Mouse (Mus musculus): ENCODE measurements around the gene 1700122O11Rik. TPM values are rescaled to one million over a fixed set of nuclear protein-coding genes. Genes with fewer than 3 reads are reported as not detected.

Gene 1700122O11Rik
- polyA plus RNA-seq, 1 experiment from 2014 or later: not detected

- Histone ChIP-seq H3K4me3 (no peak overlapping the region), H3K36me3 (no peaks in the 10 kb centered on the region), H3K27ac (no peak overlapping the region), H3K27me3 (ENCODE audit: insufficient read depth, poor library complexity, severe bottlenecking) (no peaks in the 10 kb centered on the region), H3K9me3 (no peaks in the 10 kb centered on the region), H3K4me1 (peaks cover 28% of the 10 kb centered on the region)
- no peak for DNase-seq (ENCODE audit: low spot score)
- WGBS: 74% methylated on average over 5 of the region's 5 CpGs
Measured at GRCm38 (mm10) chr17:48043154-48043880, 5.2 kb upstream of the 1700122O11Rik start.

DNA sequence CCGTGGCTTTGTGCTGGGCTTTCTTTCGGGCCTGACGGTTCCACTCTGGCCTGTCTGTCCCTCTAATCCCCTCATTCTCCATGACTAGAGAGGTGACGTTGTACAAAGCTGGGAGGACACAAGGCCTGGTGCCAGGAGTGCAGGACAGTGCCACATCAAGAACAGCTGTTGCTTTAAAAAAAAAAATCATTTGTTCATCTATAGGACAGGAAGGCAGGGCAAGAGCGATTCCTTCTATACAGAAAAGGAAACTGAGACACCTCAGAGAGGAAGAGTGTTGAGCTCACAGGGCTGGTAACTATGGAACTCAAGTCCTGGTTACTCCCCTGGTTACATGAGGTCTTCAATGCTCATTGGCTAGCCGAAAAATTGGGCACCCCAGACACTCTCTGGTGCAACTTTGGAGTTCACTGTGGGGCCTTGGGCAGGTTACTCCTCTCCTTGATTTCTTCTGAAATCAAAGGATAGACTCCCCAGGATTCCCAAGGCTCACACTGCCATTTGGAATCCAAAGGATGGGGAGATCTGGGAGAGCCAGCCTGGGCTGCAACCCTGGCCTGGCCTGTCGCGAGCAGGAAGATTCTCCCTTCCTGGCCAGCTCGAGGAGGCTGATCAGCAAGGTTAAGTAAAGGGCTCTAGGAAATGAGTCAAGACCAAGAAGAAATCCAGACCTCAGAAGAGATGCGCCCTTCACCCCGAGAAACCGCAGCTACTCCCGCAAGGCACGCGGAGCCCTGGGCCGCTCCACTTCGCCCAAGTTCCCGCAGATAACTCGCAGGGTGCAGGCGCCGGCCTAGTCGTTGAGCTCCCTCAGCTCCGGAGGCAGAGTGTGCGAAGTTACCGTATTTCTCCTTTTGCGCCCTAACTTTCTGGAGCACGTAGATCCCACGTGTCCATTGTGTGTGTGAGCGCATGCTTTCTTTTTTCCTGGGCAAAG lies 3.5 kb upstream of the 1700122O11Rik start:
- peak; percentile 84 for DNase-seq (ENCODE audit: low spot score)

DNA sequence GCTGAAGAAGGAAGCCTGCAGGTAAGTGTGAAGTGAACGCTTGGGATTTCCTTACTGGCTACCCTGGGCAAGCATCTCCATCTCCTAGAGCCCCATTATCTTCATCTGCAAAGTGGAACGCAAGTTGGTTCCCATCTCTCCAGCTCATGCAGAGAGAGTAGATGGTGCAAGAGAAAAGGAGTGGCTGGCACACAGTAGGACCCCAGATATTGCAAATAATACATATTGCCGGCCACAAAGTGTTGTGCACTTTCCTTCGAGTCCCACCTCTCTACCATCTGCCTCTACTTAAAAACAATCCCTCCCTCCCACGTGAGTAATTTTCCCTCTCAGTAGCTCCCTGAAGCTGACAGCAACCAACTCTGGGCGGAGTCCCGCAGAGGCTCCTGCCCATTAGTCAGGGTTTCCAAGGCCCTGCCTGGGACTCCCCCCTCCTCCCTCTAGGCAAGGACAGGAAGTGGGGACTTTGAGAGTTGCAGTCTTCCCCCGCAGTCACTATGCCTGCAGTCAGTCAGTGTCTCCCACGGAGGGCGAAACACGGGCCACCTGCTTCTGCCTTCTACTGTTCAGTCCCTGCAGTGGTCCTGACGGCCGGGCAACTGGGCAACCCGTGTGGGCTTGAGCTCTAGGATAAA lies 1.3 kb upstream of the 1700122O11Rik start:
- peak overlapping the region; percentile 62 for H3K27ac ChIP-seq
- WGBS: 9% methylated on average over 14 of the region's 14 CpGs
- peaks cover 37% of the 10 kb centered on the region for H3K4me1 ChIP-seq
- no peaks in the 10 kb centered on the region for H3K27me3 ChIP-seq (ENCODE audit: insufficient read depth, poor library complexity, severe bottlenecking)
- no peaks in the 10 kb centered on the region for H3K36me3 ChIP-seq
- peak overlapping the region; percentile 42 for H3K4me3 ChIP-seq
- DNase-seq (ENCODE audit: low spot score): peak; percentile 94
- no peaks in the 10 kb centered on the region for H3K9me3 ChIP-seq

More for the DNA sequence above, 3.5 kb upstream of the 1700122O11Rik start:
- Histone ChIP-seq H3K27ac (peak overlapping the region; percentile 83), H3K4me3 (peak overlapping the region; percentile 48), H3K9me3 (no peaks in the 10 kb centered on the region), H3K36me3 (no peaks in the 10 kb centered on the region), H3K27me3 (ENCODE audit: insufficient read depth, poor library complexity, severe bottlenecking) (no peaks in the 10 kb centered on the region), H3K4me1 (peaks cover 31% of the 10 kb centered on the region)
- 7% methylated on average over 29 of the region's 29 CpGs for WGBS

GRCm38 (mm10) chr17:48036921-48037320 lies 1.2 kb downstream of the 1700122O11Rik start:
- Histone ChIP-seq H3K4me1 (peaks cover 42% of the 10 kb centered on the region), H3K36me3 (no peaks in the 10 kb centered on the region), H3K27ac (no peak overlapping the region), H3K9me3 (no peaks in the 10 kb centered on the region), H3K27me3 (ENCODE audit: insufficient read depth, poor library complexity, severe bottlenecking) (no peaks in the 10 kb centered on the region), H3K4me3 (no peak overlapping the region)
- 62% methylated on average over 3 of the region's 3 CpGs for WGBS
- no peak for DNase-seq (ENCODE audit: low spot score)

- 4% methylated on average over 42 of the region's 42 CpGs for WGBS
- Histone ChIP-seq H3K4me3 (peak overlapping the region; percentile 68), H3K36me3 (no peaks in the 10 kb centered on the region), H3K27me3 (ENCODE audit: insufficient read depth, poor library complexity, severe bottlenecking) (0 out of 2 replicates have a peak, but pooled peaks cover 5% of the 10 kb centered on the region), H3K27ac (peak overlapping the region; percentile 92), H3K9me3 (no peaks in the 10 kb centered on the region), H3K4me1 (peaks cover 62% of the 10 kb centered on the region)
- peak; percentile 86 for DNase-seq (ENCODE audit: low spot score)
Measured at GRCm38 (mm10) chr17:48031521-48032430, 6.3 kb downstream of the 1700122O11Rik start.

DNA sequence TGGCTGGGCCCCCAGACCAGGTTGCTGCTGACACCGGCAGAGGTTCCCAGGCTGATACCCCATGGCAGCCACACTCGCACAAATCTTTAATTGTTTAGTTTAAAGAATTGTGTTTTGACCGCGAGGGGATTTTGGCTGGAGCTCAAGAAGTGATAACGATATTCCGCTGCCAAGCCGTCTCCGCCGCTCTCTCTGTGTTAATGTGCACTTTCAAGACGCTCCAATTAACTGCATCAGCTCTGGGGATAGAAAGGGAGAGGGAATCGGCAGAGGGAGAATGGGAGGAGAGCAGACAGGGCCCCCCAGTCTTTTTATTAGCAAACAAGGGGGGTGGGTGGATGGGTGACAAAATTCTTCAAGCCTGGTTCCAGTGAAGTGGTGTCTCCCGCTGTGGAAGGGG lies 8.9 kb downstream of the 1700122O11Rik start:
- Histone ChIP-seq H3K9me3 (no peaks in the 10 kb centered on the region), H3K4me1 (peaks cover 65% of the 10 kb centered on the region), H3K36me3 (no peaks in the 10 kb centered on the region), H3K27ac (peak overlapping the region; percentile 56), H3K27me3 (ENCODE audit: insufficient read depth, poor library complexity, severe bottlenecking) (0 out of 2 replicates have a peak, but pooled peaks cover 5% of the 10 kb centered on the region), H3K4me3 (peak overlapping the region; percentile 23; the same call in 1 of the 2 replicates)
- WGBS: 25% methylated on average over 12 of the region's 12 CpGs
- no peak for DNase-seq (ENCODE audit: low spot score)

GRCm38 (mm10) chr17:48028250-48028649 lies 9.8 kb downstream of the 1700122O11Rik start:
- Histone ChIP-seq H3K36me3 (no peaks in the 10 kb centered on the region), H3K4me3 (no peak overlapping the region), H3K9me3 (no peaks in the 10 kb centered on the region), H3K27me3 (ENCODE audit: insufficient read depth, poor library complexity, severe bottlenecking) (0 out of 2 replicates have a peak, but pooled peaks cover 5% of the 10 kb centered on the region), H3K4me1 (peaks cover 65% of the 10 kb centered on the region), H3K27ac (peak overlapping the region; percentile 36; the same call in 1 of the 2 replicates)
- DNase-seq (ENCODE audit: low spot score): no peak
- WGBS: 78% methylated on average over 5 of the region's 5 CpGs

DNA sequence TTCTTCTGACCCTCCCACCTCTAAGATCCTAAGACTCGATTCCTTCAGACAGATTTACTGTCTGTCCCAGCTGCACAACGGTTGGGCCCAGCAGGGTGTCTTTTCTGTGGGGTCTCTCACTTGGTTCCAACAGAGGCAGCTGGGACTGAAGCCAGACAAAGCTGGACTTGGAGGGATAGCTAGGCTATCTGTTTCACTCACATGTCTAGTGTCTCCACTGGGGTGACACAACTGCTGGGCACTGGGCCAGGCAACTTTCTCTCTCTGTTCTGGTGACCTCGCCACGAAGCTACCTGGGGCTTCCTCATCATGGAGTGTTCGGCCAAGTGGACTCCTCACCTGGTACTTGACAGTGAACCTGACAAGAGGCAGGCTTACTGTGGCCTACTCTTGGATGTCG lies 10.4 kb downstream of the 1700122O11Rik start:
- DNase-seq (ENCODE audit: low spot score): no peak
- H3K27me3 ChIP-seq (ENCODE audit: insufficient read depth, poor library complexity, severe bottlenecking): 0 out of 2 replicates have a peak, but pooled peaks cover 5% of the 10 kb centered on the region
- 0 out of 2 replicates have a peak overlapping the region, but pooled peaks have one; percentile 36 for H3K27ac ChIP-seq
- 62% methylated on average over 6 of the region's 6 CpGs for WGBS
- peaks cover 70% of the 10 kb centered on the region for H3K4me1 ChIP-seq
- H3K36me3 ChIP-seq: no peaks in the 10 kb centered on the region
- no peak overlapping the region for H3K4me3 ChIP-seq
- no peaks in the 10 kb centered on the region for H3K9me3 ChIP-seq

DNA sequence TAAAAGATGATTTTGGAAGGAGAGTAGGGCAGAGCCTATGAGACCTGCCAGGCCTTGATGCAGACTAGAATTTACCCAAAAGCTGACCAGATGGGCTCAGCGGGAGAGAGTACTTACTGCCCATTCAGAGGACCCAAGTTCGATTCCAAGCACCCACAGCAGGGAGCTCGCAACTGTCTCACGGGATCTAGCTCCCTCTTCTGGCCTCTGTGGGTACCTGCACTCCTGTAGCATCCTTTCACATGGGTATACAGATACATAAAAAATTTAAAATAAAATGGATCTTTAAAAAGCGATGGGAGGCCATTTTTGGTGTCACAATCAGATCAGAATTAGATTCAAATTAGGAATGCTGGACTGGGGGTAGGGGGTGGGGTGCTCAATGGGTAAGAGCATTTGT lies 11.1 kb downstream of the 1700122O11Rik start:
- H3K4me1 ChIP-seq: peaks cover 73% of the 10 kb centered on the region
- H3K4me3 ChIP-seq: no peak overlapping the region
- H3K27ac ChIP-seq: 0 out of 2 replicates have a peak overlapping the region, but pooled peaks have one; percentile 36
- no peaks in the 10 kb centered on the region for H3K9me3 ChIP-seq
- H3K36me3 ChIP-seq: no peaks in the 10 kb centered on the region
- 93% methylated on average over 5 of the region's 5 CpGs for WGBS
- DNase-seq (ENCODE audit: low spot score): no peak
- 0 out of 2 replicates have a peak, but pooled peaks cover 5% of the 10 kb centered on the region for H3K27me3 ChIP-seq (ENCODE audit: insufficient read depth, poor library complexity, severe bottlenecking)

DNA sequence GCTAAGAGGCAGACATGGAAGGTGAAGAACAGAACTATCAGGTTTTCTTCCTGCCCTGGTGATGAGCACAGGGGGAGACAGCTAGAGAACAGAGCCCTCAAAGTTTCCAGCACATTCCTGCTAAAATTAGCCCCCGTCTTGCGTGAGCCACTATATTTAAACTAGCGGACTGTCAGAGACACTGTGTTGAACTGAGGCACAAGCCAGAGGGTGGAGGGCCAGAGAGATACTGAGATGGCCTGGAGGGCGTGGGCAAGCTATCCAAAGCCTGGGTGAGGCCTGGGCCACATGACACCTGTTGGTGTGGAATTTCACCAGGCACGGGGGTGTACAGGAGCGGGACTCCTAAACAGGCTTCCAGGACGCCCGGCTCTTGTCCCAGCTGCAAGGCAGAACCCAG lies 14.0 kb downstream of the 1700122O11Rik start:
- Histone ChIP-seq H3K4me1 (peaks cover 52% of the 10 kb centered on the region), H3K36me3 (no peaks in the 10 kb centered on the region), H3K27me3 (ENCODE audit: insufficient read depth, poor library complexity, severe bottlenecking) (0 out of 2 replicates have a peak, but pooled peaks cover 5% of the 10 kb centered on the region), H3K27ac (peak overlapping the region; percentile 87), H3K4me3 (no peak overlapping the region), H3K9me3 (no peaks in the 10 kb centered on the region)
- DNase-seq (ENCODE audit: low spot score): no peak
- 46% methylated on average over 7 of the region's 8 CpGs for WGBS

DNA sequence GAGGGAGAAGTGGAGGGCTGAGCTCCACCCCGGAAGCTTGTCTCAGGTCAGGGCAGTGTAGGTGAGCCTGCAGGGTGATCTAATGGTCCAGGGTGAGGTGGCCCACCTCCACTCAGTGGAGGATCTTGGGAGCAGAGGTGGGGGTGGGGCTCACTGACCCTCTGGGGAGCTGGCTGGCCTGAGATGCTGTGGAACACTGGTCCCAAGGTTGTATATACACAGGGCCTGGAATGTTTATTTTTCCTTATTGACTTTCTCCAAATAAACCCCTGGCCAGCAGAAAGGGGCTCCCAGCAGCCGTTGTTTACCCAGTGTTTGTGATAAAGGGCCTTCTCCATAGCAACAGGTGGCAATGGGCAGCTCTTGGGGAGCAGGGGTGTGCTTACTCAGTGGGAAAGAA lies 18.5 kb downstream of the 1700122O11Rik start:
- no peaks in the 10 kb centered on the region for H3K27me3 ChIP-seq (ENCODE audit: insufficient read depth, poor library complexity, severe bottlenecking)
- peaks cover 44% of the 10 kb centered on the region for H3K4me1 ChIP-seq
- H3K4me3 ChIP-seq: no peak overlapping the region
- H3K9me3 ChIP-seq: no peaks in the 10 kb centered on the region
- DNase-seq (ENCODE audit: low spot score): no peak
- peak overlapping the region; percentile 64 for H3K27ac ChIP-seq
- 18% methylated on average over 2 of the region's 2 CpGs for WGBS
- H3K36me3 ChIP-seq: no peaks in the 10 kb centered on the region
